Mouse (Mus musculus): ENCODE results near the gene Mlst8. TPM values are rescaled to one million over a fixed set of nuclear protein-coding genes. Genes with fewer than 3 reads are reported as not detected.

The Mlst8 gene
- 9.9 and 17.7 TPM in 2 replicates for polyA plus RNA-seq (2015; fragmentation: Nextera tagmentation; extraction: Ambion mirVana)

DNA sequence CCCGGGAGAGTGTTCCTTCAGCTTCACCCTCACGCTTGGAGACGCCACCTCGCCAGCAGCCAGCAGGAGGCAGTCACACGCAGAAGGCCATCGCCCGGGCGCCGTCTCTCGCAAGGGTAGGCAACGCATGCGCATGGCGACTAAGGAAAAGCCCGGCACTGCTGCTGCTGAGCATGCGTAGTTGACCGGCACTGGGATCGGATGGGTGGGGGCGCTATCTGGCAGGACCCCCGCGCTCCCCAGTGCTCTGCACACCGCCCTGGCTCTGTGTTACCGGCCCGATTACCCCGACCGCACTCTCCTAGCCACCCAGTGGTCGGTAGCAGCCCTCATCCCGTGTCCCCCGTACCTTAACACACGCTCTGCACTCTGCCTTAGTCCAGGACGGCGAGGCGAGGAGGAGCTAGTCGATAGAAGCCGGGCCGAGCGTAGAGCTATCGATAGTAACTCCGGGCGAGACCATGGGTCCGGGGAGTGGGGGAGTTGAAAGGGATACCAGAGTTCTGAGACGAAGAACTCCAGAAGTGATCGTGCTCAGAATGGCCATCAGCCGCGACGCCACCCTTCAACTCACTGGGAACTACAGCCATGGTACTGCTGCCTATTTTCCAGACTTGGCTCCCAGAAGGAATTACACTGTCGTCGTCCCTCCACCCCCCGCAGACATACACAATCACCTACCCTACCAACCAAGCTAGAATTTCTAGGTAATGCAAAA, at the start of gene Mlst8:
Gene Mlst8, minus strand, starts transcription at position 416 of the 718 bp plus-strand sequence.

DNA sequence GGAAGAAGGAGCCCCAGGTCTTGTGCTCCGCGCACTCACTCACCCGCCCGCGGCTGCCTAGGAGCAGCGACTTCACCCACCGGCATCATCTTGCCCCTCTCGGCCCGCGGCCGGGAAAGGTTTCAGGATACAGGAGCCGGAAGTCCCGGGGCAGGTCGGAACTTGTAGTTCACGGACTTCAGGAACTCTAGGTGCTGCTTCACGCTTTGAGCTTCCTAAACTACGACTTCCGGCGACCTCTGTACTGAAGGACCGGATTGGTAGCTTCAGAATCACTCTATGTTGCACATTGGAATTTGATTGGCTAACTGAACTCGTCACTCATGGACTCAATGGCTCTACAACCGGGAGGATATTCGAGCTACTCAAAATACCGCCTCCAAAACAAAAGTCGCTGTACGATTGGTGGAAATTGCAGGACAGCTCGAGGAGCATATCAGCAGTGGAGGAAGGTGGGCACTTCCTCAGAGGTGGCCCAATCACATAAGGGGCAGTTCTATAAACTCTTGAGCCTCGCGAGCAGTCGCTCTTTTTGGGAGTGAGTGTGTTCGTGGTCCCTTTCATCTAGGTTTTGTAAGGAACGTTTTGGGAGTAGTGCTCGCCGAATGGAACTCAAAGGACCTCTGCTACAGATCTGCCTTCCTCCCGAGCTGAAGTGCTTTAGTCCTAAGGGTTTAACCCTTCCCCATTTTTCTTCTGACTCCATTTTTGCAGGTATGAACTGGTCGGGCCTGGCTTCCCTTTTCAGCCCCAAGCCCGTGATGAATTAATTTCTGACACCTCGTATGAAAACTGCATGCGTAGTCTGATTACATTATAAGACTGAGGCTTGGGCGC, 49.1 kb upstream of the Mlst8 start, which contains the start of gene Traf7:
Gene Traf7, minus strand, starts transcription at position 216 of the 837 bp plus-strand sequence.

DNA sequence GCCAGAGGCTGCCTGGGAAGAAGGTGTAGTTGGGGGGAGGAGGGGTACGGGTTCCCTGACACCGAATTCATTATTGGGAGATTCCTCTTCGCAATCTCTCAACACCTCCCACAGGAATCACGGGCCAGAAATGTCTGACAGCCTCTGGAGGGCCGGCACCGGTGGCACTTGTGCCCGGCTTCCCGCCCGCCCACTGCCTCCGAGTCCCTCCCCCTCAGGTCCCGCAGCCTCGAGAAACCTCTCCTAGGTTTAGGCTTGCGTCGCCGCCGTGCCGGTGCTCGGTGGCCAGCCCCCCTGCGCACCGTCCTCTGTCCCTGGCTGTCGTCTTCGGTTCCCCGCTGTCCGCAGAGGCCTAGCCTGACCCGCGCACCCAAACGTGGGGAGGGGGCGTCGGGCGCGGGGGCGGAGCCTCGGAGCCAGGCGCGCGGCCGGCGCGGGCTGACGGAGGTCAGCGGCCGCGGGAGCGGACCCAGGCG, 9.3 kb upstream of the Mlst8 start, which contains the start of gene Caskin1:
Gene Caskin1, plus strand, starts transcription at position 416 of the 476 bp plus-strand sequence.

DNA sequence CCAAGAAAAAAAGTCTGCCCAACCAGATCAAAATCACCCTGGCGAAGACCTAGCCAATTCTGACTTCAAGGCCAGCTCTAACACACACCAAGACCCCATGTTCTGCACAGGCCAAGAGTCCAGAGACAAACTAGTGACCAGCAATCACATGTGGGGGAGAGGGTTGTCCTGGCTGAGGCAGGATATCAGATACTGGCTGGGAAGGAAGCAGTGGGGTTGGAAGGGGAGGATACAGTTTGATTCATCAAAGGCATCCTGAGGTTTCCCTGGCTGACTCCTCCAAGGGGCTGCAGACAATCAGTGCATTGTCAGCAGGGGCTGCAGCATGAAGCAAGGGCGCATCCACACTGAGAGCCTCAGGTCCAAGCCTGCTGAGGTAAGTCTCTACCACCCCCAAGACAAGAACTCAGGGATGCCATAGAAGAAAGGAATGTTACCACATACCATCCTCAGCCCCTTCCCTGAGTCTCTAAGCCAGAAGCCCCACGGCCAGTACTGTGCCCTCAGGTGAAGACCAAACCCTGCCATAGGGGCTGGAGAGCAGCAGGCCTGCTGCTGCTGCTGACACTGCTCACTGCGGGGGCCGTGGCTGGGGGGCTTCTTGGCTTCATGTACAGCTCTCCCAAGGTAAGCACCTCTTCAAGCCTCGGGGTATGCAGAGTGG, 5.1 kb downstream of the Mlst8 start, which contains the start of gene Bricd5:
Gene Bricd5, plus strand, starts transcription at position 273 of the 664 bp plus-strand sequence.

DNA sequence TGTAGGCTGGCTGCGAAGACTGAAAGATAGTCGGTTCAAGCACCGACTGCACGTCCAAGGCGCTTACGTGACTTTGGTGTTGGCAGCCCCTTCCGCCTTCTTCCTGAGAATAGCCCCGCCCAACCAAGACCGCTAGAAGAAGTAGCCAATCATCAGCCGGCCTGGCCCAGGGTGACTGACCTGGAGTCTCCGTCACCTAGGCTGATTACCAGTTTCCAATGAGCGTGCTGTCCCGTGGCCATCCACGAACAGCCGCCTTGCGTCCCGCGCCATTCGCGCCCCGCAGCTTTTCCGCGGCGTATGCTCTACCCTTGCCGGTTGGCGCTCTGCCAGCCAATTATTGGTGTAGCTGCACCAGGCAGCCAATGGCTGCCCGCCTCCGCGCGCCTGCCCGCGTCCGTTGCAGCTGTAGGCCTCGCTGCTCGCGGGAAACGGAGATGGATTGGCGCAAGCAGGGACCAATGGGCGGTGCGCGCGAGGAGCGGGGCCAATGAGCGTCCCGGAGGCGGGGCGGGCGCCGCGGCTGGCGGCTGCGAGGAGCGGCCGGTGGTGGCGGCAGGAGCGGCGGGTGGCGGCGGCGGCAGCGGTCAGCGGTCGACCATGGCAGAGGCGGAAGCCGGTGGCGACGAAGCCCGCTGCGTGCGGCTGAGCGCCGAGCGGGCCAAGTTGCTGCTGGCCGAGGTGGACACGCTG, 8.8 kb downstream of the Mlst8 start, which contains the start of the genes E4f1 and Pgp:
Gene E4f1, minus strand, starts transcription at position 404 of the 693 bp plus-strand sequence.
Gene Pgp, plus strand, starts transcription at position 483 of the 693 bp plus-strand sequence.

DNA sequence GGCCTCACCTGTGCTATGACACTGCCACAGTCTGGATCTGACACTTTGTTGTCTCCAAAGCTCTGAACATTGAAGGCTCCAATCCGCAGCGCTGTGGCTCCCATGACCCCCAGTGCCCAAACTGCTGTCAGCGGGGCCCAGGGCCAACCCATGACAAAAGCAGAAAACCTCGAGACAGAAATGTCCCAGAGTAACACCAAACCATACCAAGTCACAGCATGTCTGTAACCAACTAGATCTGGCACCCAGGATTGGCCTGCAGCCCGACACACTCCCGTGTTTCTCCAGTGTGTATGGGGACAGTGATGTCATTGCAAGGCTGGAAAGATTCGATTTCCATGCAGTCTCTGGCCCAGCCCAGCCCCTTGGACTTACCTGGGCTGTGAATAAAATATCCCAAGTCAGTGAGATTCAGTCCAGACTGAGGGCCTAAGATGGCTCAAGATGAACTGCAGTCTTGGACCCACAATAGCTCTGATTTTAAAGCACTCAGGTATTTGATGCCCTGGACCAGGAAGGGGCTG, 36.2 kb downstream of the Mlst8 start, which contains the start of gene Dnase1l2:
Gene Dnase1l2, minus strand, starts transcription at position 474 of the 524 bp plus-strand sequence.

DNA sequence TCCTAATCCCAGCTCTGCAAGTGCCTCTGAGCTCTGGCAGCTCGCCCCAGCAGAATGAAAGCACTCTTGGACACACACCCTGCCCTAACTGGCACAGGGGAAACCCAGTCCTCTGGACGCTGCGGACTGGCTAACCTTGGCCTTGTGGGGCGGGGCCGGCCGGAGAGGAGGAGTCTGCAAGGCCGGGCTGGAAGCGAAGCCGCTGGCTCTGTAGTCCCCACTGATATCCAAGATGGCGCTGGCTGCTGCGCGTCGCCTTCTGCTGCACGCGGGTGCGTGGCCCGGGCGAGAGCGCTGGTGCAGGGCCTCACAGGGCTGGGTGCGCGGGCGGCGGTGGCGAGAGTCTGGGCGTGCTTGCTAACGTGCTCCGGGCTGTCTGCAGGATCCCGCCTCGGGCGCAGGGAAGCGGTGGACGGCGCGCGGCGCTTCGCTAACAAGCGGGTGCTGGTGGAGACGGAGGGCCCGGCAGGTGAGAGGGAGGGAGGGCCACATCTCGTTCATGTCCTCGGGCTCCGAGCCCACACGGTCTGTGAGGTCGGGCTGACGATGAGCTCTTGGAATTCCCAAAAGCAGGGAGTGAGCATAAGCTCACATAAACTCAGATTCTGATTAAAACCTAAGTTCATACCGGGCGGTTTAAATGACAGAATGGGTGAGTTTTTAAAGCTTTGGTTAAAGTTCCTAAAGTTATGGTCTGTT, 52.3 kb downstream of the Mlst8 start, which contains the start of gene Eci1:
Gene Eci1, plus strand, starts transcription at position 171 of the 699 bp plus-strand sequence.

Other genes starting within 250 kb of the Mlst8 start
- gene Ccnf, start 227.6 kb downstream of the Mlst8 start, polyA plus RNA-seq (2015; fragmentation: Nextera tagmentation; extraction: Ambion mirVana): 8.1 and 10.8 TPM in 2 replicates
- not detected in 2 replicates for gene Abca17, start 128.0 kb downstream of the Mlst8 start, polyA plus RNA-seq (2015; fragmentation: Nextera tagmentation; extraction: Ambion mirVana)
- 8.5 and 9.1 TPM in 2 replicates for gene Abca3, start 127.1 kb downstream of the Mlst8 start, polyA plus RNA-seq (2015; fragmentation: Nextera tagmentation; extraction: Ambion mirVana)
- 110 and 123 TPM in 2 replicates for gene Rnps1, start 64.5 kb downstream of the Mlst8 start, polyA plus RNA-seq (2015; fragmentation: Nextera tagmentation; extraction: Ambion mirVana)
- 161 and 184 TPM in 2 replicates for gene Eci1, start 52.4 kb downstream of the Mlst8 start, polyA plus RNA-seq (2015; fragmentation: Nextera tagmentation; extraction: Ambion mirVana)
- 0.84 and 1.2 TPM in 2 replicates for gene Dnase1l2, start 36.0 kb downstream of the Mlst8 start, polyA plus RNA-seq (2015; fragmentation: Nextera tagmentation; extraction: Ambion mirVana)
- 19.6 and 21.0 TPM in 2 replicates for gene E4f1, start 8.8 kb downstream of the Mlst8 start, polyA plus RNA-seq (2015; fragmentation: Nextera tagmentation; extraction: Ambion mirVana)
- 63.5 and 100 TPM in 2 replicates for gene Pgp, start 8.7 kb downstream of the Mlst8 start, polyA plus RNA-seq (2015; fragmentation: Nextera tagmentation; extraction: Ambion mirVana)
- 0.18 TPM in 1 of 2 replicates, not detected in the other for gene Bricd5, start 5.2 kb downstream of the Mlst8 start, polyA plus RNA-seq (2015; fragmentation: Nextera tagmentation; extraction: Ambion mirVana)
- gene Caskin1, start 9.5 kb upstream of the Mlst8 start, polyA plus RNA-seq (2015; fragmentation: Nextera tagmentation; extraction: Ambion mirVana): 7.2 and 10.6 TPM in 2 replicates
- gene Traf7, start 48.9 kb upstream of the Mlst8 start, polyA plus RNA-seq (2015; fragmentation: Nextera tagmentation; extraction: Ambion mirVana): 37.0 and 46.7 TPM in 2 replicates
- 1.3 and 1.8 TPM in 2 replicates for gene Rab26, start 55.1 kb upstream of the Mlst8 start, polyA plus RNA-seq (2015; fragmentation: Nextera tagmentation; extraction: Ambion mirVana)
- 16.5 and 20.0 TPM in 2 replicates for gene Pkd1, start 70.8 kb upstream of the Mlst8 start, polyA plus RNA-seq (2015; fragmentation: Nextera tagmentation; extraction: Ambion mirVana)
- gene Tsc2, start 153.6 kb upstream of the Mlst8 start, polyA plus RNA-seq (2015; fragmentation: Nextera tagmentation; extraction: Ambion mirVana): 20.9 and 23.8 TPM in 2 replicates
- 13.6 and 14.1 TPM in 2 replicates for gene Nthl1, start 153.6 kb upstream of the Mlst8 start, polyA plus RNA-seq (2015; fragmentation: Nextera tagmentation; extraction: Ambion mirVana)
- 61.7 and 66.2 TPM in 2 replicates for gene Slc9a3r2, start 171.2 kb upstream of the Mlst8 start, polyA plus RNA-seq (2015; fragmentation: Nextera tagmentation; extraction: Ambion mirVana)
- gene Npw, start 179.4 kb upstream of the Mlst8 start, polyA plus RNA-seq (2015; fragmentation: Nextera tagmentation; extraction: Ambion mirVana): not detected in 2 replicates
- 11.8 and 14.9 TPM in 2 replicates for gene Zfp598, start 190.6 kb upstream of the Mlst8 start, polyA plus RNA-seq (2015; fragmentation: Nextera tagmentation; extraction: Ambion mirVana)
- 14.5 and 51.8 TPM in 2 replicates for gene Syngr3, start 210.9 kb upstream of the Mlst8 start, polyA plus RNA-seq (2015; fragmentation: Nextera tagmentation; extraction: Ambion mirVana)
- gene Gfer, start 217.1 kb upstream of the Mlst8 start, polyA plus RNA-seq (2015; fragmentation: Nextera tagmentation; extraction: Ambion mirVana): 36.3 and 36.6 TPM in 2 replicates
- gene Noxo1, start 217.2 kb upstream of the Mlst8 start, polyA plus RNA-seq (2015; fragmentation: Nextera tagmentation; extraction: Ambion mirVana): 1.6 and 2.0 TPM in 2 replicates
- gene Tbl3, start 228.6 kb upstream of the Mlst8 start, polyA plus RNA-seq (2015; fragmentation: Nextera tagmentation; extraction: Ambion mirVana): 21.3 and 34.2 TPM in 2 replicates
- gene Rnf151, start 239.0 kb upstream of the Mlst8 start, polyA plus RNA-seq (2015; fragmentation: Nextera tagmentation; extraction: Ambion mirVana): not detected in 2 replicates
- 872 and 948 TPM in 2 replicates for gene Rps2, start 239.0 kb upstream of the Mlst8 start, polyA plus RNA-seq (2015; fragmentation: Nextera tagmentation; extraction: Ambion mirVana)
- gene Ndufb10, start 245.4 kb upstream of the Mlst8 start, polyA plus RNA-seq (2015; fragmentation: Nextera tagmentation; extraction: Ambion mirVana): 222 and 254 TPM in 2 replicates
- 0.46 and 0.58 TPM in 2 replicates for gene Rpl3l, start 248.7 kb upstream of the Mlst8 start, polyA plus RNA-seq (2015; fragmentation: Nextera tagmentation; extraction: Ambion mirVana)